Mouse (Mus musculus): ENCODE results near the gene Ly6g6f. TPM values are rescaled to one million over a fixed set of nuclear protein-coding genes. Genes with fewer than 3 reads are reported as not detected.

Gene Ly6g6f
- total RNA-seq, 2 experiments from 2014 or later: not detected

DNA sequence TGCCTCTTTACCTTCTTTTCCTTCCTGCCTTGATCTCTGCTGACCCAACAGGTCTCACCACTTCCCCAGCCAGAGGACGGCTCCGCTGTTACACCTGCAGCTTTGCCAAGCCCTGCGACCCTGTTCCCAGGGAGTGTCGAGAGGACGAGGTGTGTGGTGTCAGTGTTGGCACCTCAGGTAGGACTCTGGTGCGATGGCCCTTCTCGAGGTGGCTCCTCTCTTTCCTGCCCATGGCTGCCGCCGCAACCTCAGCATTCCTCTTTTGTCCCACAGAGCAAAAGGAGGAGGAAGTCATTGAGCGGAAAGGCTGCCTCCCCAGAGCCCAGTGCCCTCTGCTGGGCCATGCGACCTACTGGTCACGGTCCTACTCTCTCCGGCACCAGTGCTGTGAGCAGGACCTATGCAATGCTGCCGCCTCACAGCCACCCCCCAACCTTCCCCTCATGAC, 7.6 kb downstream of the Ly6g6f start, which contains the start of gene Ly6g6d:
Gene Ly6g6d (minus strand): TSS at position 280 of the 448 bp plus-strand sequence.
- no peak for DNase-seq

DNA sequence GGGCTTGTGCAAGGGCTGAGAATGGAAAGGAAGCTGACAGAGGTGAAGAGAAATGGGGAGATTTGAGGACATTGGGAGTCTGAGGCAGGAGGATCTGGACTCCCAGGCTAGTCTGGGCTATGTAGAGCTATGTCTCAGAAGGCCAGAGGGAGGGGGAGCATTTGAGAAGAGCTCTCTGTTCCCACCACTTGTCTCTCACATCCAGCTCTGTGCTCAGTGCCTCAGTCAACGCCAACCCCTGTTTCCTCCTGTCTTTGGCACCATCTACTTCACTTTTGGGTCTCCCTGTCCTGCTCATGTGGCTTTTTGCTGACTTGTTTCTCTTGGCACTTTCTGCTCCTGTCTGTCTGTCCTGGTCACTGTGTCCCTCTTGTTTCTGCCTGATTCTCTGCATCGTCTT, 8.1 kb downstream of the Ly6g6f start:
- no peak for DNase-seq

DNA sequence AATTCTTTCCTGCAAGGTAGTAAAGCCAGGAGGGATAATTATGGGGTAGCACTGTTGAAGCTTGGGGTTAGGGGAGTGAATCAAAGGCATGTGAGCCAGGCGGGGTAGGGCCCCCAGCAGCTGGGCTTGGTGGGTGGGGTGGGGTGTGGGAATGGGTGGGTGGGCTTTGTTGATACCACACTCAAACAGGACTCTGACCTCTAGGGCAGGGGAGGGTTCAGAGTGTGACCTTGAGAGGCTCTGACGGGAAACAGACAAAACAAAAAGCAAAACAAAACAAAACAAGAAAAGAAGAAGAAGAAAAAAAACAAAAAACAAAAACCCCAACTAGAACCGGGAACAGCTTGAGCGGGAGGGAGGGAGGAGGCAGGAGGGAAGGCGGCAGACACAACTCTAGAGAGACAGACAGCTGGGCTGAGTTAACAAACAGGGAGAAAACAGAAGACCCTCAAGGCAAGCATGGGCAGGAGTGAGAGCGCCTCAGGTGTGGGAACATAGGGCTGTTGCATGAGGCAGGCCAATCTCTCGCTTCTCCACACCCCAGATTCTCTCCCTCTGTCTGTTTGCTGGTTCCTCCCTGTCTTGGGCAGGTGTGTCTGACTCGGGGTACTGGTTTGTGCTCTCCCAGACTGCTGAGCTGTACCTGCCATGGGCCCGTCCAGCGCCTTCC, 8.8 kb downstream of the Ly6g6f start, which contains the start of gene Ly6g6e:
Gene Ly6g6e (plus strand): TSS at position 396 of the 670 bp plus-strand sequence.
- DNase-seq: no peak

DNA sequence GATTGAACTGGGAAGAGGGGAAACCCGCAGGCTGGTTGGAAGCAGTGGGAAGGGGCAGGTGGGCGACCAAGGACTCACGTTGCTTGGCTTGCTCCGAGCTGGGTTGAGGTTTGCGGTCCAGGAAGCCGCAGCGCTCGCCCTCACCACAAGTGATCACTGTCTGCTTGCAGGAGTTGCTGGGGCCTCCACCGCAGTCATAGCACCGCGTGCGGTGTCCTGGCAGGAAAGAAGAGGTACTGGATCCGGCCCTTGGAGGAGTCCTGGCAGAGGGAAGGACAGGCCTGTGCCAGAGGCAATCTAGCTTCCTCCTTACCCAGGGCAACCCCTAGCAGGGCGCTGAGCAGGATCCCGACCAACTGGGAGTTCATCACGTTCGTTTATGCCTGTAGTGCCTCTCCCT, 11.3 kb downstream of the Ly6g6f start:
- DNase-seq: no peak

DNA sequence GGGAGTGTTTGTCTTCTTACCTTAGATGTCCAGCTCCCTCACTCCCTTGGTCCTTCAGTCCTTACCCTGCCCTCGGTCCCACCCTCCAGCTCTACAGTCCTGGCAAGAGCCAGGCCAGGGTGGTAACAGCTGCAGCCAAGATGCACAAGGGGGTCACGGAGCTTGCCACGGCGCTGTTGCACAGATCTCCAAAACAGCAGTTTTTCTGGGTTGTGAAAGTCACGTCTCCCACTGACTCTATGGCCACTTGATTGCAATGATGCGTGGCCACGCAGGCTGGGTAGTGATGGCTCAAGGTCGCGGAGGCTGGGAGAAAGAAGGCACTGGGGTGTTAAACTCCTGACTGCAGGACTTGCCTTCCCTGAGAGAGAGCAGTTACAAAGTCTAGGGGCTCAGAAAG, 14.0 kb downstream of the Ly6g6f start:
- DNase-seq: no peak

DNA sequence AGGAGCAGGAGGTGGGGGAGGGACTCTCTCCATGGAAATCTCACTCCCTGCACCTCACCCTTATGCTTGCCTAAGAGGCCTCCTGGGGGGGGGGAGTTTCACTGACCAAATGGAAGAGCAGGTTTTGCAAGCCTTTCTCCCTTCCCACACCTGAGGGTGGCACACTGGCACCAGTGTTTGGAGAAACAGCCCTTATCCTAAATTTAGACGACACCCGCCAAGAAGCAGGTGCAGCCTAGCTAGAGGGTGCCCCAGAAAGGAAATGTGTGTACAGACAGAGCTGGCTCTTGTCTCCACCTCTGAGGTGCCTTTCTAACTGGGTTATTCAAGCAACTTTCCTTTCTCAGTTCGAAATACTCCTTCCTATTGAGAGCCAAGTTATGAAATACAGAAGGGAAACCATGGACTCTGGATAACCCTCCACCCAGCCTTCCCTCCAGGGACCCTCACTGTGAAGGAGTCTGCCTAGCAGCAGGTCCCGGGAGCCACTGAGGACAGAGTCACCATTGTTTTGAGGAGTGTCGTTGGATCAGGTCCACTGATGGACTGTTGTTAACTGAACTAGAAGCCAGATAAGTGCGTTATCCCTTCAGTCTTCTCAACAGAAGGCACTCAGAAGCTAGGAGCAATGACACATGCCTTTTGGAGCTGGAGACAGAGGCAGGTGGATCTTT, 14.7 kb downstream of the Ly6g6f start:
- no peak for DNase-seq

DNA sequence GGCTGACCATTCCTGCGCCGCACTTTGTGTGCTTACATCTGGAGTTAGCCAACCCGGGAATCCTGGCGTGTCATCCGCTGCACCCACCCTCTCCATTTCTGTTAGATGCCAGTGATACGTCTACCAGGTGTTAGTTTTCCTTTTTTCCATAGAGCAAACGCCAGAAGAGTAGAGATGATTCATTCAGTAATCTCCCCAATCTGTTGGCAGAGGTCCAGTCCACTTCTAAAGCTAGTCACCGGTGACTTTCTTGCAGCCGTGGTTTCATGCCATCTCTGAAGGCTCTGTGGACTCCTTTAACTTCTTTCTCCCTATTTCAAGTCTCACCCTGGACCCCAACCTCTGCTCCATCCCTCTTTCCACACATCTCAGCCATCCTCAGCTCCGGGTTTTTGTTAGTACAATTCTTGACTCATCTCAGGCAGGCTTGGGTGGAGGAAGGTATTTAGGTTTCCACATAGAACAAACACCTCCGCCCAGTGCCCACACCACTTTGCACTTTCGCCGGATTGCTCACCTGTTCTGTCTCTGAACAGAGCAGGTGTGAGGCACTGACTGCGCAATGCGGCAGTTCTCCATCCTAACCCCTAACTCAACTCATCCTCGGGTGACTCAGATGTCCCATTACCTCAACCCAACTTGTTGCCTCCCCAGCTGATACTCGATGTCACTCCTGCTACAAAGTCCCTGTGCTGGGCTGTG, 17.0 kb downstream of the Ly6g6f start:
- no peak for DNase-seq

DNA sequence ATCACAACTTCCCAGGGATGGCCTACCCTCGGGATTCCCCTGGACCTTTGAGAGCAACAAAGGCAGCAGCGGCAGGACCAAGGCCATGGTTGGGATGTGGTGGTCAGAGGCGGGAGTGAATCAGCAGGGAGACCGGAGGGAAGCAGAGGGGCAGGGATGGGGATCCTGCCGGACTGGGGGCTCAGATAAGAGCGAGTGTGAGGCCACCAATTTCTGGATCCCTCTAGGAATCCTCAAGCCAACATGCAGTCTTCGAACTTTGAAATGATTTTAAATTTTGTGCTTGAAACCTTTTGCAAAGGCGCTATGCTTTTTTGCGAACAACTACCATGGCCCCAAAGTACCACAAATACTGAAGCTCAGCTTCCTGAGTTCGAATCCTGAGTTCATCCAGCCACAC, 19.3 kb downstream of the Ly6g6f start, which contains the start of gene Mpig6b:
Gene Mpig6b (minus strand): TSS at position 101 of the 400 bp plus-strand sequence.
- DNase-seq: no peak

DNA sequence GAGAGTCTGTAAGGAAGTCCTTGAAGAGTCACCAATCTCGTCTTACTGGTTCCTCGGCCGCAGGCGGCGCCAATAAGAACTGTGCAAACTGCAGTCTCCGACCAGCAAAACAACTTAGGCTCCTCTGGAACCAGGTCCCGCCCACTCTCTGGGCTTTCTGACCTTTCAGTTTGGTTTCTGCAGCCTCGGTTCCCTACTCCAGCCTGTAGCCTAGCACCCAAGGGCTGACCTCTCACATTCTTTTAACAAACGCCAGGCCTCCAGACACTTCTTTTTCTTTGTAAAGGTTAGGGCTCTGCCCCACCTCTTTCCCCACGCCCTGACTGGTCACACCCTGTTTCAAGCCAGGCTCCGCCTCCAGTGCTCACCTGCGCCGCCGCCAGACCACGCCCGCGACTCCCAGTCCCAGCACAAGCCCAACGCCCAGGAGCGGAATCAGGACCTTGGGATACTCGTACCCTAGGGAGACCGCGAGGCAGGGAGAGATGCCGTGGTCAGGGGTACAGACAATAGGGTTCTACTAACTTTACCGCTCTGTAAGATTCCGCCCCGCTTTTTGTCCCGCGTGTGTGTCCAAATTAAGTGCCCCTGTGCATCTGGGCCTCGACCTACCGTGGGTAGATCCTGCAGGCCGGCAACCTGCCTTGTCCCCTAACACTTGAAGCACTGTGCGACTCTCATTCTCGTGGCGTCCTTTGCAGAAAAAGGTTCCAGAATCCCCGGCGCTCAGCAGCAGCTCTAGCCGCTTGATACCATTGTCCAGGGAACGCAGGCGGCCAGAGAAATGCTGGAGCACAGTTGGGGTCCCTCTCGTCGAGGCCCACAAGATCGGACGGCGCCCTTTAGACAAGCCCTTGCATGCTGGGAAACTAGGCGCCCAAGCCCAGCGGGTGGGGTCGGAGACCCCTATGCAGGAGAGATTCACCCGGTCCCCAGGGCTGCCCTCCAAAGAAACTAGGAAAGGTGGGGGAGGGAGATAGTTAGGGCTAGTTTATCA, 20.2 kb downstream of the Ly6g6f start, which contains the start of gene Ly6g6c:
Gene Ly6g6c (plus strand): TSS at position 438 of the 997 bp plus-strand sequence.
- no peak for DNase-seq

DNA sequence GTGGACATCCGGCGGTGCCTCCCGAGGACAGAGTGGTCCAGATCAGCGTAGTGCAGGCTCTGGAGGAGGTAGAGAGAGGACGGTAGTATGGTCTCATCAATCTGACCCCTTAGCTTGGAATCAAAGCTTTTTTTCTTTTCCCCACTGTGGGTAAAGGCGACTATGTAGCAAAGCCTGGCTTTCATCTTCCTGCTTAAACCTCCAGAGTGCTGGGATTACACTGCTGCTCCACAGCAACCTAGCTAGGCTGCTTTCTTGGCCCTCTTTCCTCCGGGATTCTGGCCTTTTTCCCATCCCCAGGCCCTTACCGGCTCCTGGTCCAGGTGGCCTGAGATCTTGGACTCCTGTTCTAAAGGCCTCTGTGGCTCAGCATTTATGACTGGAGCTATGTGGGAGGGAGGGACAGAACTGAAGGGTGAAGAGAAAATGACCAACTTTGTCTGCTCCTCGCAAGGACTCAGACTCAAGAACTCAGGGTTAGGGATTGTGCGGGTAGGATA, 21.0 kb downstream of the Ly6g6f start:
- no peak for DNase-seq

DNA sequence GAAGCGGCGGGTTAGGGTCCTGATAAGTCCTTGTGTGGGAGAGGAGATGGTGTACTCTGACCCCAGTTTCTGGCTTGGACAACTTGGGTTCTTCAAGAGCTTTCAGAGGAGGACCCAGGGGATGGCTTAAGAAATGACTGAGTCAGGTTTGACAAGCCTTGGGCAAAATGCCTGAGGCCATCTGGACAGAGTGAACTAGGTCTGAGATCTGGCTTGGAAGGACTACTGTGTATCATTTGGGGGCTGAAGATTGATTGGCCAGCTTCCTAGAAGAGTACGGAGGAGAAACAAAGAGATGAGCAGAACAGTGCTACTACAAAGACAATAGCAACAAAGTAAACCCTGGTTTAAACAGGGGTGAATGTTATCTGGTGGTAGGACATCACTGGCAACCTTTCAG, 21.9 kb downstream of the Ly6g6f start:
- no peak for DNase-seq

DNA sequence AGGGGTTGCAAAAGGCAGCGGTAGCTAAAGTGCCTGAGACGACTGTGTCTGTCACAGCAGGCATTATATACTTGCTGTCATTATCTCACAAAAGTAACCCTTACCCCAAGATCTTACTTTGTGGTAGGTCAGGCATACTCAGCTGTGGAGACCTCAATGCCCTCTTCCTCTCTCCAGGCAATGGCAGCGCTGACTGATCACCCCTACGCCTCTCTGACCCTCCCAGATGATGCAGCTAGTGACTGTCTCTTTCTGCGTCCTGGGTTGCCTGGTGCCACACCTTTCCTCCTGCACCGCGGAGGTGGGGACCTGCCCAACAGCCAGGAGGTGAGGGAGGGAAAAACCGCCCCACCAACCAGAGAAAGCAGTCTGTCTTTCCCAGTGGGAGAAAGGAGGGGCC, 24.1 kb downstream of the Ly6g6f start:
- no peak for DNase-seq

DNA sequence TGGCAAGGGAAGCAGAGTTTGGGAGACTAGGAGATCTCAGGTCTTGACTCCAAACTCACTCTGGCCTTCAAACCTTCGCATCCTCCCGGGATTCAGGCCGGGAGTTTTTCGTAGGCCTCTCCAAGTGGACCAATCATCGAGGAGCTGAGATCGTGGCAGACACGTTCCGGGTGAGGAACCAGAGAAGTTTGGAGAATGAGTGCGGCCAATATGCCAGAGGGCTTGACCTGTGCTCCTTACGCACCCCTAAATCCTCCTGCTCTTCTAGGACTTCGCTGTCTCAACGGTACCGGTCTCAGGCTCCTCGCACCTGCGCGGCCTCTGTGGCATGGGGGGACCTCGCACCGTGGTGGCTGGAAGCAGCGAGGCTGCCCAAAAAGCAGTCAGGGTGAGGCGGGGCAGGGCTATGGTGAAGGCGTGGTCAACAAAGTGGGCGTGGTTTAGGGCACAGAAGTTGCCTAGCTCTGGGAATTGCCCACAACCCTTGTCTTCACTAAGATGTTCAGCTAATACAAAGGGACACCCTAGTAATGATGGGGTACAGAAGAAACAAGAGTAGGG, 24.6 kb downstream of the Ly6g6f start:
- DNase-seq: no peak

DNA sequence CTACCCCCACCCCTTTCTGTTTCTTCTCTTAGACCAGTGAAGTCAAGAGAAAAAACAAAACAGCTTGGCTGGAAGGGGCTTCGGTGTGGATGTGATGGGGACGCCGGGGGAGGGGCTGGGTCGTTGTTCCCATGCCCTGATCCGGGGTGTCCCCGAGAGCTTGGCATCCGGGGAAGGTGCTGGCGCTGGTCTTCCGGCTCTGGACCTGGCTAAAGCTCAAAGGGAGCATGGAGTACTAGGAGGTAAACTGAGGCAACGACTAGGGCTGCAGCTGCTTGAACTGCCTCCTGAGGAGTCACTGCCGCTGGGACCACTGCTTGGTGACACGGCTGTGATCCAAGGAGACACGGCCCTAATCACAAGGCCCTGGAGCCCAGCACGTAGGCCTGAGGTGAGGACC, 25.3 kb downstream of the Ly6g6f start:
- DNase-seq: no peak

DNA sequence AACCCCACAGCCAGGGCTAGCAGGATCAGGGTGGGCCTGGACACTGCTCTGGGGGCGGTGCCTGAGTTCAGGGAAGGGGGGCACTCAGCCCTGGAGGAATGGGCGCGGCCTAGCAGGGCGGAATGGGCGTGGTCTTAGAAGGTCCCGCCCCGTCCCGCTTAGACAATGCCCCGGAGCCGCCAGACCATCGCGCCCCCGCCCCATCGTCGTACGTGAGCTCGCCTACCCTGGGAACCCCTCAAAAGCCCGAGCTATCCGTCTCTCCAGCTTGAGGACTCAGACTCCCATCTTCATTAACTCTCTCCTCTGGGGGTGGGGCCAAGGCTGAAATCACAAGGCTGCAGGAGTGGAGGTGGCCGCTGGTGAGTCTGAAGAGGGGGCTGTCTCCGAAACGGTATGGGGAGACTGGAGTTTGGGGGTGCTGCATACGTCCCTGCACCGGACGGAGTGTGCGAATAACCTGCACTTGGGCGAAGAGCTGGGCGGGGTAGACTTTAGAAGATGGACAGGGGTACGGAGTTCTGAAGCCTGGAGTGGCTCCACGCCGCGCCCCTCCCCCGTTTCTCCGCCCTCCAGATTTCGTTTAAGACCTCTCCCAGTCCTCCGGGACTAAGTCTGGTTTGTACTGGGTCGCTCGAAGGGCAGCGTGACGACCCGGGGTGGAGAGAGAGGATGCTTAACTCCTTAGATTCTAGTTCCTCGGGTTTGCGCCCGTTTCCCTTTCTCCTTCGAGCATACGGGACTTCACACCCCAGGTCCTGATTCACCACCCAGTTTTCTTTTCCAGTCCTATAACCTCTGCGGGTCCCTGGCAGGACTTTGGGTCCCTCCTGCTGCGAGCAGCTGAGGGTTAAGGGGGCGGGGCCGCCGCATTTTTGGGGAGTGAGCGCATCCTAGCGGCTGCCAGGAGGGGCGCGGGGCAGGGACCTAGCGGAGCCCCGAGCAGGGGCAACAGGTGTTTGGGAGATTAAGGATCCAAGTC, 26.2 kb downstream of the Ly6g6f start, which contains the start of gene Ddah2:
Gene Ddah2 (plus strand): TSS at position 125 of the 982 bp plus-strand sequence.
- DNase-seq: peak; percentile 67 to 78

DNA sequence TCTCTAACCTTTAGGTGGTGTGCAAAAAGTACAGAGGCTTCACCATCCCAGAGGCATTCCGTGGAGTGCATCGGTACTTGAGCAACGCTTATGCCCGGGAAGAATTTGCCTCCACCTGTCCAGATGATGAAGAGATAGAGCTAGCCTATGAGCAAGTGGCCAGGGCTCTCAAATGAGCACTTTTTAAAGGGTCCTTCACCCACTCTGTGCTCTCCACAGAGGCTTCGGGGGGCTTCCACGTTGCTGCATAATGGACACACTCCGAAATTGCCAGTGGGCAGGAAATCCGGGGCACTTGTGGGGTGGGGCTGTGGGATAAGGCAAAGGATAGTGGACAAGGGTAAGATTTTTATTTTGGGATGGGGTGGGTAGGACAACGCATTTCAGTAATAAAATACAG, 27.1 kb downstream of the Ly6g6f start:
- DNase-seq: no peak

DNA sequence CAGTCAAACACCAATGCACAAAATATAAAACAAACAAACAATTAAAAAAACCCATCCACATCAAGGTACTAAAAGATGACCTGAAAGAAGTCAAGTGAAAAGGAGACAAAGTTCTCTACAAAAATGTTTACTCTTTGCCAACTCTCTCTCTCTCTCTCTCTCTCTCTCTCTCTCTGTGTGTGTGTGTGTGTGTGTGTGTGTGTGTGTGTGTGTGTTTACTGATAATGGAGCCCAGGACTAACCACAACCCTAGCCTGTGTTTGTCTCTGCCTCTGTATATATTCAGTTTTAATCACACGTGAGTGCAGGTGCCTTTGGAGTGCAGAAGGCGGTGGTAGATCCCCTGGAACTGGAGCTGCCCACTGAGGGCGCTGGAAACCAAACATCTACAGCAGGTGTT, 28.3 kb downstream of the Ly6g6f start:
- DNase-seq: no peak

DNA sequence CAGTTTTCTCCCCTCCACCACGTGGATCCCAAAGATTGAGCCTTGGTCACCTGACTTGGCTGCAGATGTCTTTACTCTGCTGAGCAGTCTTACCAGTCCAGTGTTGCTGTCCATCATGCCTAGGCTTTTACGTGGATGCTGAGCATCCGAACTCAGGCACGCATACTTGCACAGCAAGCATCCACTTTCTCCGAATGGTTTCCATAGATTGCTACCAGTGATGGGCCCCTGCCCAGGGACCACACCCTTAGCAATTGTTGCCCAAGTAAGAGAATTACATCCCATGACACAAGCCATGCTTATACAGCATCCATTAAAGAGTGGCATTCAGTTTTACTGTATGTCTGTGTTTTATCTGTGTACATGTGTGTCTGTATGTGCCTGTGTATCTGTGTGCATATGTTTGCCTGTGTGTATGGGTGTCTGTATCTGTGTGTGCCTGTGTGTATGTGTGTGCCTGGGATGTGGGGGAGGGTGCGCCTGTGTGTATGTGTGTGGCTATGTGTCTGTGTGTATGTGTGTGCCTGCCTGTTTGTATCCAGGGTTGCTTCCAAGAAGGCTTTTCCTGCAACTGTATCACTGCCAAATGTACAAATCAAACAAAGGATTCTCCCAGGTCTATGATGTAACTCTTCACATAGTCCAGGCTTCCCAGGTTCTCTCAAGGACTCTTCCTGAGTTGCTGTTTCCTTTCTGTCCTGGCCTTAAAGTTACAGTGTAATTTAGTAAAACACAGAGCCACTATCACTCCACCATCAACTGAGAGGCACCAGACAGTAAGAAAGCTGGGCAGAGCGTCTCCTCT, 29.5 kb downstream of the Ly6g6f start:
- DNase-seq: no peak

DNA sequence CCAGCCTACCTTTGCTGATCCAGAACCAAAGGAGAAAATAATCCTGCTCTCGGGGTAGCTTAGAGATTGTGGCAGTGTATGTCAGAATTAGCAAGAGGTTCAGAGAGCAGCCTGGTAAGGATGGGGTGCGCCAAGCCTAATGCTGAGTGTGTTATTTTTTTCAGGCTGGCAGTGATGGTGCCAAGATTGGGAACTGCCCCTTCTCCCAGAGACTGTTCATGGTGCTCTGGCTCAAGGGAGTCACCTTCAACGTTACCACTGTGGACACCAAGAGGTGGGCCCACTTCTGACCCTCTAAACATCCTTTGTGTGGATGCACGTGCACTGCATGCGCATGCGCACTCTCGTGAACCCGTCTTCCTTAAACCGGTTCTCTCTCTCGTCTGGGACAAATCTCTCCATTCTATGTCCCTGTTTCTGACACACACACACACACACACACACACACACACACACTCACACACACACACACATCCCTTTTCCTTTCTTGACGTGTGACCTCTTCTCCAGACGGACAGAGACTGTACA, 33.1 kb downstream of the Ly6g6f start:
- DNase-seq: no peak
